Mouse (Mus musculus): ENCODE measurements around the gene Fstl4.

- TF ChIP-seq ZNF384 (IDR thresholded peaks at IDR 0.05; ENCODE audit: low read depth, low read length) (no peak), MAFK (IDR thresholded peaks at IDR 0.05; ENCODE audit: insufficient read depth, low read depth, low read length) (no peak), ZC3H11A (IDR thresholded peaks at IDR 0.05; ENCODE audit: borderline replicate concordance, low read depth, low read length) (no peak)
These were observed 85.6 kb downstream of the Fstl4 start for GRCm38 (mm10) chr11:52850071-52850470.

All from ES-E14 (cell line).